Mouse (Mus musculus): ENCODE data around the gene Ccl17. TPM values are rescaled to one million over a fixed set of nuclear protein-coding genes. Genes with fewer than 3 reads are reported as not detected.

The Ccl17 gene
- polyA plus RNA-seq, 1 experiment from 2014 or later = not detected

DNA sequence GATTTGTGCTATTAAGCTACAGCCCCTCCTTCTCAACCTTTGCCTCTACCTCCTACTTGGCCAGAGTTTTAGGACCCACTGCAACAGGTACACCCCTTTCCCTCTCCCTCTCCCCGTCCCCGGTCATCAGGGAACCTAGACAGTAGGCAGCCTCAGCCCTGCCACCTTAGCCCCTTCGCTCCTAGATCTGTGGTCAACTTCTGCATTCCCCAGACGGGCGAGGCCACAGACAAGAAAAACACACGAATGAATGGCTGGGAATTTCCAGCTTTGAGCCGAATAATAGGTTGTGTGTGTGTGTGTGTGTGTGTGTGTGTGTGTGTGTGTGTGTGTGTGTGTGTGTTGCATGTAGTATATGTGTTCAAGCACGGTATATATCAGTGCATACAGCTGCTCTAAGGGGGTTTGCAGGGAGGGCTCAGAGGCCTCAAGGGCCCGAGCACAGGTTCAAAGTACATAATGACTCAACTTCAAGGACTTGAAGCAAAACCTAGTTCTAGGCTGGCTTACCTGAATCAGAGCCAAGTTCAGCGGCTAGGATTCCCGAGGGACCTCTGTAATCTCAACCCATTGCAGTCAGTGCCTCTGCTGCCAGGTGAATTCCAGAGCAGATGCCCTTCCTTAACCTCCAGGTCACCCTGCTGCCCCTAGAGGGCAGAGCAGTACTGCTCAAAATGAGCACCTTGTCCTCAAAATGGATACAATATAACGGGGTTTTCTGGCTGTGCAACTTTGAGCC is 24.8 kb upstream of the Ccl17 start:
- H3K4me1 ChIP-seq (ENCODE audit: control insufficient read depth, insufficient read depth, low read length) = peaks cover 9% of the 10 kb centered on the region
- H3K4me2 ChIP-seq (replicated peaks; ENCODE audit: low read depth, low read length) = no peak overlapping the region
- H3K9ac ChIP-seq (replicated peaks; ENCODE audit: low read depth, low read length) = no peak overlapping the region
- H3K36me3 ChIP-seq (ENCODE audit: control insufficient read depth, insufficient read depth, low read length) = no peaks in the 10 kb centered on the region
- peak overlapping the region; percentile 39; the same call in 1 of the 2 replicates for H3K27ac ChIP-seq (ENCODE audit: low read length)
- H3K4me3 ChIP-seq (ENCODE audit: low read depth, low read length) = no peak overlapping the region
- no peaks in the 10 kb centered on the region for H3K27me3 ChIP-seq (ENCODE audit: control insufficient read depth, insufficient read depth, low read length)
- 52% methylated on average over 12 of the region's 12 CpGs for WGBS
- no peaks in the 10 kb centered on the region for H3K9me3 ChIP-seq (ENCODE audit: control insufficient read depth, low read depth, low read length)
- peak; percentile 57; the same call in 1 of the 2 replicates for ATAC-seq (ENCODE audit: insufficient number of reproducible peaks, insufficient read depth, low FRiP score, low read depth)

DNA sequence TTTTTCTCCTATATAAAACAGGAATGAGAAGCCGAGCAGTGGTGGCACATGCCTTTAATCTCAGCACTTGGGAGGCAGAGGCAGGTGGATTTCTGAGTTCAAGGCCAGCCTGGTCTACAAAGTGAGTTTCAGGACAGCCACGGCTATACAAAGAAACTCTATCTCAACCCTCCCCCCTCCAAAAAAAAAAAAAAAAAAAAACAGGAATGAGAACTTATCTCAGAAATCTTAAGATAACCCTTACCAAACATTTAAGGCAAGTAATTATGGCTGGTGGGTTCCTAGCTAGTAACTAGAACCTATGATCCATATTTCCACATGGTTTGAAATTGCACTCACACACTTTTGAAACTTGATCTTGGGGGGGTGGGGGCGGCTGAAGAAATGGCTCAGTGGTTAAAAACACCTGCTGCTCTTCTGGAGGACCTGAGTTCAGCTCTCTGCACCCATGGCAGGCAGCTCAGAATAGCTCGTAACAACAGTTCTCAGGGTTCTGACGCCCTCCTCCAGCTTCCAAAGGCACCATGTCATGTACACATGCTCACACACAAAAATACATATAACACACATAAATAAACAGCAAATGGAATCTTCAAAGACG is 24.2 kb upstream of the Ccl17 start:
- ATAC-seq (ENCODE audit: insufficient number of reproducible peaks, insufficient read depth, low FRiP score, low read depth) = no peak
- no peaks in the 10 kb centered on the region for H3K36me3 ChIP-seq (ENCODE audit: control insufficient read depth, insufficient read depth, low read length)
- no peak overlapping the region for H3K9ac ChIP-seq (replicated peaks; ENCODE audit: low read depth, low read length)
- no peak overlapping the region for H3K4me2 ChIP-seq (replicated peaks; ENCODE audit: low read depth, low read length)
- H3K27ac ChIP-seq (ENCODE audit: low read length) = no peak overlapping the region; the same call in 1 of the 2 replicates
- H3K4me1 ChIP-seq (ENCODE audit: control insufficient read depth, insufficient read depth, low read length) = peaks cover 8% of the 10 kb centered on the region
- H3K4me3 ChIP-seq (ENCODE audit: low read depth, low read length) = no peak overlapping the region
- WGBS = 67% methylated on average over 6 of the region's 6 CpGs
- no peaks in the 10 kb centered on the region for H3K9me3 ChIP-seq (ENCODE audit: control insufficient read depth, low read depth, low read length)
- H3K27me3 ChIP-seq (ENCODE audit: control insufficient read depth, insufficient read depth, low read length) = no peaks in the 10 kb centered on the region

DNA sequence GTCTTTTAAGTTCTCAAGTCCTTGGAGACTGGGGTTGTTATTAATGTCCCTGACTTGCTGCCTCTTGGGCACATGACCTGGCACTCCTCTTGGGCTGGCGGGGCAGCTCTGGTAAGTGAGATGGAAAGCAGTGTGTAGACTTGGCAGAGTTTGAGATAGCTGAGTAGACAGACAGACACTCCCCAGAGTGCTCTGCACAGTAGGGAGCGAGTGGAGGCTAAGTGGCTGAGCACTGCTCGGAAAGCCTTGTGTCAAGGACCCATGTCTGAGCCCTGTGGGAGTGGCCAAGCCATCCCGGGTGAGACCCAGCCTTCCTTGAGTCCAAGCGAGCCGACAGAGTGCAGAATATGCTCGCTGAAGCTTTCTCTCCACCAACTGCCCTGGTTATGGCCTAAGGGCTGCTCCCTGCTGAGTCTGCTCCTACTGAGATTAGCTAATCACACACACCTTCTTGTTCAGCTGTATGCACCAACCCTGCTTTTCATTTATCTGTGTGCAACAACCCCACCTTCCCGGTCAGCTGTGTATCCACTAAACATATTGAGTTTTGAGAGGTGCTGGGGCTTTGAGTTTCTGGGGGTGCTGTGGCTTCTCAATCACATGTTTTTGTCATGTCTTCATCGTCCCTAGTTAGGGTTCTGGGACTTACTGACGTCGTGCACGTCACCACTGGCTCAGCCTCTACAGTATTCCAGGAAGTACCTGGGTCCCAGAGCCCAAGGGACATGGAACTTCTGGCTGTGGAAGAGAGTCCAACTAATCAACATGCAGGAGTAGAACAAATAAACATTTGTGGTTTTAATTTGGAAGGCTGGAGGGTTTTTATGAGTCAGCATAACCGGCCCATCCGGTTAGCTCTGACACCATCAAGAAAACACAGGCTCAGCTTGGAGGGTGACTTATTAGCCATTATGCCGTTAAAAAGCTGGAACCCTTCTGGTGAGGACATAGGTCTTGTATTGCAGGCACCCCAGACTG is 22.4 kb upstream of the Ccl17 start:
- peak; percentile 68; the same call in 1 of the 2 replicates for ATAC-seq (ENCODE audit: insufficient number of reproducible peaks, insufficient read depth, low FRiP score, low read depth)
- Histone ChIP-seq H3K27me3 (ENCODE audit: control insufficient read depth, insufficient read depth, low read length) (no peaks in the 10 kb centered on the region), H3K4me1 (ENCODE audit: control insufficient read depth, insufficient read depth, low read length) (no peaks in the 10 kb centered on the region), H3K4me2 (replicated peaks; ENCODE audit: low read depth, low read length) (no peak overlapping the region), H3K36me3 (ENCODE audit: control insufficient read depth, insufficient read depth, low read length) (no peaks in the 10 kb centered on the region), H3K27ac (ENCODE audit: low read length) (no peak overlapping the region), H3K4me3 (ENCODE audit: low read depth, low read length) (no peak overlapping the region), H3K9ac (replicated peaks; ENCODE audit: low read depth, low read length) (no peak overlapping the region), H3K9me3 (ENCODE audit: control insufficient read depth, low read depth, low read length) (no peaks in the 10 kb centered on the region)
- WGBS = 69% methylated on average over 15 of the region's 15 CpGs

DNA sequence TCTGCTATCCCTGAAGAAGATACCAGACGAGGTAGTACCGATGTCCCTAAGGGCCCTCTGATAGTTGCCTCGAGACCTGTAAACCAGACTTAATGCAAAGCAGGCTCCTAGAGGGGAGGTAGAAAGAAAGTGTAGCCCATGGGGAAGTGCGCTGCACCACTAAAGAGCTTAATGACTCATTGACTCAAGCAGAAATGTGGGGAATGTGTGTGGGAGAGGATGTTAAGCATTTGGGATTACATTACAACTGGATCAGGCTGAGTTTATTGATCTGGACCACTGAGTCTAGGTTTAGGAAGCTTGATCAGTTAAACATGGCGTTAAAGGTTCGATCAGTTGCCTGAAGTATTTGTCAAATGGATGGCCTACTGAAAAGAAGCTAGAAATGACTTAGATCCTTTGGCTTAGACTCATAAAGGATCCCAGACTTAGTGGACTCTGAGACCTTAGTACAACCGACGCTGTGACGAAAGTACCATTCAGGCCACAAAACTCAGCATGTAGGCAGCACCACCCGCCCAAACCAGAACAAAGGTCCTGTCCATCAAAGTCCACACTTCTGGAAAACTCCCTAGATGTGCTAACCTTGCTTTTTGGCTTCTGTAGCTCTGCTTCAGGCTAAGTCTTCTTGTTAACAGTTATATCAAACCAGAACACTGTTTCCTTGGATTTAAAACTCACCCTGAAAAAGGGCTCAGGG is 20.8 kb upstream of the Ccl17 start:
- Histone ChIP-seq H3K27me3 (ENCODE audit: control insufficient read depth, insufficient read depth, low read length) (no peaks in the 10 kb centered on the region), H3K4me2 (replicated peaks; ENCODE audit: low read depth, low read length) (no peak overlapping the region), H3K9ac (replicated peaks; ENCODE audit: low read depth, low read length) (no peak overlapping the region), H3K27ac (ENCODE audit: low read length) (no peak overlapping the region), H3K9me3 (ENCODE audit: control insufficient read depth, low read depth, low read length) (no peaks in the 10 kb centered on the region), H3K4me3 (ENCODE audit: low read depth, low read length) (no peak overlapping the region), H3K36me3 (ENCODE audit: control insufficient read depth, insufficient read depth, low read length) (no peaks in the 10 kb centered on the region), H3K4me1 (ENCODE audit: control insufficient read depth, insufficient read depth, low read length) (no peaks in the 10 kb centered on the region)
- WGBS = 75% methylated on average over 10 of the region's 10 CpGs
- ATAC-seq (ENCODE audit: insufficient number of reproducible peaks, insufficient read depth, low FRiP score, low read depth) = no peak

DNA sequence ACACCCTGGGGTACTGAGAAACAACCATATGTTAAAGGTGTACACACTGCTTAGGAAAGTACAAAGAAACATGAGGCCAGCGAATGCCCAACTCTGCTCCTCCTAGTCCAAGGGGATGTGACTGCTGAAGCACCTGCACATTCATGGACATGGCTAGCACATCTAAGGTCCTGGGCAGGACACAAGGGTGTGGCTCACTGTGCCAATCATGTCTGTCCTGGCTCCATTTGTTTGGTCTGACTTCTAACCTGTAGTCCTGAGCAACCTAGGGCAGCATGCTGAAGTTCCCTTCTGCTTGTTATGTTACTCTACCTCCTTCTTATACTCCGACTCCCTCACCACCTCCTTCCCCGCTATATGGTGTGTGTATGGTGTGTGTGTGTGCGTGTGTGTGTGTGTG is 15.9 kb upstream of the Ccl17 start:
- no peaks in the 10 kb centered on the region for H3K4me1 ChIP-seq (ENCODE audit: control insufficient read depth, insufficient read depth, low read length)
- H3K4me3 ChIP-seq (ENCODE audit: low read depth, low read length) = no peak overlapping the region
- no peaks in the 10 kb centered on the region for H3K9me3 ChIP-seq (ENCODE audit: control insufficient read depth, low read depth, low read length)
- 91% methylated on average over 4 of the region's 4 CpGs for WGBS
- no peak overlapping the region for H3K4me2 ChIP-seq (replicated peaks; ENCODE audit: low read depth, low read length)
- no peaks in the 10 kb centered on the region for H3K36me3 ChIP-seq (ENCODE audit: control insufficient read depth, insufficient read depth, low read length)
- ATAC-seq (ENCODE audit: insufficient number of reproducible peaks, insufficient read depth, low FRiP score, low read depth) = no peak
- H3K9ac ChIP-seq (replicated peaks; ENCODE audit: low read depth, low read length) = no peak overlapping the region
- H3K27me3 ChIP-seq (ENCODE audit: control insufficient read depth, insufficient read depth, low read length) = no peaks in the 10 kb centered on the region
- no peak overlapping the region for H3K27ac ChIP-seq (ENCODE audit: low read length)

DNA sequence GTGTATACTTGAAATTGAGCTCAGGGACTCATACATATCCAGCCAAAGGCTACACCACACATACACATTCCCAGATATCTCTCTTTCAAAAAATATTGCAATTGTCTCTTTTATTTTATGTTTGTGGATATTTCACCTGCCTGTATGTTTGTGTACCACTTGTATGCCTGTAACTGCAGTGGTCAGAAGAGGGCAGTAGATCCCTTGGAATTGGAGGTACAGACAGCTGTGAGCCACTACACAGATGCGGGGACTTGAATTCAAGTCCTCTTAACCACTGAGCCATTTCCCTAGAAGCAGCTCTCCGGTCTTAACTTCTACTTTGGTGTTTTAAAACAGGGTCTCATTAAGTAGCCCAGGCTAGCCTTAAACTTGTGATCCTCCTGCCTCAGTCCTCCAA is 15.5 kb upstream of the Ccl17 start:
- no peak overlapping the region for H3K27ac ChIP-seq (ENCODE audit: low read length)
- 93% methylated on average over 2 of the region's 2 CpGs for WGBS
- no peaks in the 10 kb centered on the region for H3K9me3 ChIP-seq (ENCODE audit: control insufficient read depth, low read depth, low read length)
- H3K36me3 ChIP-seq (ENCODE audit: control insufficient read depth, insufficient read depth, low read length) = no peaks in the 10 kb centered on the region
- H3K4me1 ChIP-seq (ENCODE audit: control insufficient read depth, insufficient read depth, low read length) = no peaks in the 10 kb centered on the region
- H3K4me3 ChIP-seq (ENCODE audit: low read depth, low read length) = no peak overlapping the region
- H3K4me2 ChIP-seq (replicated peaks; ENCODE audit: low read depth, low read length) = no peak overlapping the region
- H3K27me3 ChIP-seq (ENCODE audit: control insufficient read depth, insufficient read depth, low read length) = no peaks in the 10 kb centered on the region
- no peak overlapping the region for H3K9ac ChIP-seq (replicated peaks; ENCODE audit: low read depth, low read length)
- ATAC-seq (ENCODE audit: insufficient number of reproducible peaks, insufficient read depth, low FRiP score, low read depth) = no peak

DNA sequence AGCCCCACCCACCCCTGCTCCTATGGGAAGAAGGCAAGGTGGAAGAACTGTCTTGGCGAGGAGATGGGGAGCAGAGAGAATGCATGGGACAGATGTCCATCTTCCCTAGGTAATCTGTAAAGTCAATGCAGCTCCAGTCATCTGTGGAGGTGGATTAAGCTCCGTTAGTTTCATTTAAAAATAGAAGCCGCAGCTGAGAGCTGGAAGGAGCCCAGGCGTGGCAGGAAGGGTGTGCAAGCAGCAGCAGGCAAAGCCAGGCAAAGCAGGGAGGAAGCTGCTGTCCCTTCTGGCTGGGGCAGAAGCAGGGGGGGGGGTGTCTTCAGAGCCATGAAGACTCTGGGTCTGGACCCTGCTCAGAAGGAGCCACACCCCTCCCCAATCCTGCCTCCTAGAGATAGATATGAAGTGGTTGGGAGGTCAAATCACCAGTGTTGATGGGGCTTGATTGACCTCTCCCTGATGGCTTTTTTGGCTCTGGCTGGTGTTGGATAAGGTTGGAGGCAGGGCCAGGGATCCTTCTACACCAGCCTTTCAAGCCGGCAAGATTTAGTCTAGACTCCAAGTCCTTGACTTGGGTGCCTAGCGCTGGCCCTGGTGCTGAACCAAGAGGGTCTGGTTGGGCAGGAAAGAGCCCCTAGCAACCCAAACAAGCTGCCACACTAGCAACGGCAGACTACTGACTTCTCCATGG is 9.8 kb upstream of the Ccl17 start:
- no peak for ATAC-seq (ENCODE audit: insufficient number of reproducible peaks, insufficient read depth, low FRiP score, low read depth)
- Histone ChIP-seq H3K4me1 (ENCODE audit: control insufficient read depth, insufficient read depth, low read length) (no peaks in the 10 kb centered on the region), H3K4me2 (replicated peaks; ENCODE audit: low read depth, low read length) (no peak overlapping the region), H3K27me3 (ENCODE audit: control insufficient read depth, insufficient read depth, low read length) (no peaks in the 10 kb centered on the region), H3K36me3 (ENCODE audit: control insufficient read depth, insufficient read depth, low read length) (no peaks in the 10 kb centered on the region), H3K4me3 (ENCODE audit: low read depth, low read length) (no peak overlapping the region), H3K9me3 (ENCODE audit: control insufficient read depth, low read depth, low read length) (no peaks in the 10 kb centered on the region), H3K27ac (ENCODE audit: low read length) (no peak overlapping the region), H3K9ac (replicated peaks; ENCODE audit: low read depth, low read length) (no peak overlapping the region)
- WGBS = 55% methylated on average over 7 of the region's 7 CpGs
